Mouse (Mus musculus) cortical plate, adult 2 months (tissue): Measurements from ENCODE around the gene Apoo. TPM values are rescaled to one million over a fixed set of nuclear protein-coding genes. Genes with fewer than 3 reads are reported as not detected.
"Not testable (repeated sequence)": the region's sequence is repeated elsewhere in the genome, so short reads cannot be mapped to it uniquely, and the experiment has no call there.

ENCODE experiments used
- H3K27ac ChIP-seq: fragments of 200-500 bp; 2 replicates; pipeline ENCODE4 v1.5.1; 2012; ENCODE audit warnings: low read length, control low read depth, inconsistent platforms; ENCODE audit not compliant: insufficient read depth
- H3K4me1 ChIP-seq: fragments of 200-500 bp; 2 replicates; pipeline ENCODE4 v1.6.1; 2011; ENCODE audit warnings: low read length; ENCODE audit not compliant: control insufficient read depth, insufficient read depth
- H3K4me3 ChIP-seq: fragments of 200-500 bp; 2 replicates; pipeline ENCODE4 v1.5.1; 2011; ENCODE audit warnings: mild to moderate bottlenecking, low read length, control low read depth; ENCODE audit not compliant: insufficient read depth
- CTCF ChIP-seq: fragments of 200-500 bp; IDR thresholded peaks from 2 replicates; pipeline ENCODE4 v1.5.1; 2011; ENCODE audit warnings: mild to moderate bottlenecking, control low read depth, low read length; ENCODE audit not compliant: insufficient read depth; ENCODE audit errors: extremely low read depth
- POLR2A ChIP-seq: fragments of 200-500 bp; IDR thresholded peaks from 2 replicates; pipeline ENCODE4 v1.6.1; 2011; ENCODE audit warnings: mild to moderate bottlenecking, low read length, control low read depth; ENCODE audit not compliant: insufficient read depth; ENCODE audit errors: extremely low read depth
- polyA plus RNA-seq: library from polyadenylated mRNA; depleted of rRNA; stranded (reverse); fragments of >200 nt; gene quantifications from 2 replicates; pipeline ENCODE4 v1.2.3, GENCODE M21; 2012; rRNA removed

Gene Apoo
- polyA plus RNA-seq, 1 experiment: 51.2 TPM

GRCm38 (mm10) chrX:94431548-94432375 lies 64.8 kb downstream of the Apoo start:
- no peak for TF ChIP-seq POLR2A
- TF ChIP-seq CTCF: peak; percentile 51; the same call in 1 of the 2 replicates
- no peak overlapping the region for H3K27ac ChIP-seq
- H3K4me3 ChIP-seq: no peak overlapping the region
- no peaks in the 10 kb centered on the region for H3K4me1 ChIP-seq

GRCm38 (mm10) chrX:94445427-94445826 lies 78.5 kb downstream of the Apoo start:
- H3K4me1 ChIP-seq, H3K27ac ChIP-seq, H3K4me3 ChIP-seq: not testable (repeated sequence)

- not testable (repeated sequence) for H3K27ac ChIP-seq, H3K4me3 ChIP-seq, H3K4me1 ChIP-seq
These were observed 79.1 kb downstream of the Apoo start for GRCm38 (mm10) chrX:94446021-94446420.

GRCm38 (mm10) chrX:94450047-94450881 lies 83.3 kb downstream of the Apoo start:
- not testable (repeated sequence) for H3K27ac ChIP-seq, H3K4me1 ChIP-seq, H3K4me3 ChIP-seq

GRCm38 (mm10) chrX:94459346-94459745 lies 92.4 kb downstream of the Apoo start:
- no peaks in the 10 kb centered on the region for H3K4me1 ChIP-seq
- H3K27ac ChIP-seq: no peak overlapping the region
- TF ChIP-seq POLR2A (no peak), CTCF (no peak)

GRCm38 (mm10) chrX:94461513-94461912 lies 94.6 kb downstream of the Apoo start:
- not testable (repeated sequence) for H3K4me3 ChIP-seq, H3K4me1 ChIP-seq, H3K27ac ChIP-seq

More at GRCm38 (mm10) chrX:94459346-94459745, 92.4 kb downstream of the Apoo start:
- H3K4me3 ChIP-seq: no peak overlapping the region

GRCm38 (mm10) chrX:94462604-94463429 lies 95.9 kb downstream of the Apoo start:
- H3K27ac ChIP-seq, H3K4me1 ChIP-seq, H3K4me3 ChIP-seq: not testable (repeated sequence)

Other genes starting within 250 kb of the Apoo start
- gene Zfx, start 243.4 kb upstream of the Apoo start, polyA plus RNA-seq: 9.0 and 9.3 TPM in 2 replicates
- 88.2 and 92.5 TPM in 2 replicates for gene Eif2s3x, start 154.3 kb upstream of the Apoo start, polyA plus RNA-seq
- gene Klhl15, start 132.5 kb upstream of the Apoo start, polyA plus RNA-seq: 7.2 TPM in 2 replicates
- 0.11 and 0.13 TPM in 2 replicates for gene Fam90a1b, start 340 bp upstream of the Apoo start, polyA plus RNA-seq
- 420 and 423 TPM in 2 replicates for gene Maged1, start 175.0 kb downstream of the Apoo start, polyA plus RNA-seq